Mouse (Mus musculus) liver, postnatal 0 days (tissue): Measurements from ENCODE around the gene 2010111I01Rik. TPM values are rescaled to one million over a fixed set of nuclear protein-coding genes. Genes with fewer than 3 reads are reported as not detected.

Experiments
- ATAC-seq: fragments of 200-750 bp; cut with Nextera tagmentation; 2 replicates; pipeline ENCODE4 v1.8.0; 2017; ENCODE audit warnings: mild to moderate bottlenecking, moderate library complexity
- DNase-seq: peaks from one replicate; pipeline ENCODE4 v3.0.0-alpha.2; 2016
- H3K27ac ChIP-seq: fragments of 300-500 bp; sonication (generic); 2 replicates; pipeline ENCODE4 v1.5.1; 2014; ENCODE audit warnings: antibody characterized with exemption, moderate library complexity, mild to moderate bottlenecking, low read depth
- H3K27me3 ChIP-seq: fragments of 300-500 bp; sonication (generic); 2 replicates; pipeline ENCODE4 v1.6.1; 2014; ENCODE audit warnings: low read length, control low read depth, mixed read lengths; ENCODE audit not compliant: insufficient read depth
- H3K36me3 ChIP-seq: fragments of 300-500 bp; sonication (generic); replicated peaks from 2 replicates; pipeline ENCODE4 v1.6.1; 2014; ENCODE audit warnings: mild to moderate bottlenecking, control low read depth, low read length, moderate library complexity, mixed read lengths; ENCODE audit not compliant: insufficient read depth
- H3K4me1 ChIP-seq: fragments of 300-500 bp; sonication (generic); 2 replicates; pipeline ENCODE4 v1.6.1; 2014; ENCODE audit warnings: antibody characterized with exemption, mild to moderate bottlenecking, control low read depth; ENCODE audit not compliant: insufficient read depth
- H3K4me2 ChIP-seq: fragments of 300-500 bp; sonication (generic); 2 replicates; pipeline ENCODE4 v1.6.1; 2014; ENCODE audit warnings: low read depth, mild to moderate bottlenecking, low read length, moderate library complexity, mixed read lengths
- H3K4me3 ChIP-seq: fragments of 300-500 bp; sonication (generic); 2 replicates; pipeline ENCODE4 v1.5.1; 2014; ENCODE audit warnings: low read depth, low read length
- H3K9ac ChIP-seq: fragments of 300-500 bp; sonication (generic); replicated peaks from 2 replicates; pipeline ENCODE4 v1.6.1; 2014; ENCODE audit warnings: mild to moderate bottlenecking, moderate library complexity
- H3K9me3 ChIP-seq: fragments of 300-500 bp; sonication (generic); 2 replicates; pipeline ENCODE4 v1.6.1; 2016; ENCODE audit warnings: mild to moderate bottlenecking, control low read depth, low read length, mixed read lengths
- CTCF ChIP-seq: sonication (generic); IDR thresholded peaks from 2 replicates; pipeline ENCODE4 v1.5.1; 2016; ENCODE audit warnings: antibody characterized with exemption, low read depth
- EP300 ChIP-seq: IDR thresholded peaks from 2 replicates; pipeline ENCODE4 v1.6.1; 2016; ENCODE audit warnings: antibody characterized with exemption, low read depth, mild to moderate bottlenecking
- WGBS: fragments of 180-500 bp; shearing (Covaris S2); extraction: QIAGEN DNeasy Blood & Tissue Kit; methylation state at CpG from one replicate; pipeline ENCODE4 v1.1.7; 2014; ENCODE audit not compliant: insufficient replicate concordance; 5-methylcytosine and 5-hydroxymethylcytosine counted together
- polyA plus RNA-seq: library from polyadenylated mRNA; unstranded; fragments of >200 nt; fragmentation: Nextera tagmentation; extraction: Ambion mirVana; gene quantifications from 2 replicates; pipeline ENCODE4 v1.2.1, GENCODE M21; 2015

The 2010111I01Rik gene
- polyA plus RNA-seq, 1 experiment from 2014 or later = 22.9 TPM

DNA sequence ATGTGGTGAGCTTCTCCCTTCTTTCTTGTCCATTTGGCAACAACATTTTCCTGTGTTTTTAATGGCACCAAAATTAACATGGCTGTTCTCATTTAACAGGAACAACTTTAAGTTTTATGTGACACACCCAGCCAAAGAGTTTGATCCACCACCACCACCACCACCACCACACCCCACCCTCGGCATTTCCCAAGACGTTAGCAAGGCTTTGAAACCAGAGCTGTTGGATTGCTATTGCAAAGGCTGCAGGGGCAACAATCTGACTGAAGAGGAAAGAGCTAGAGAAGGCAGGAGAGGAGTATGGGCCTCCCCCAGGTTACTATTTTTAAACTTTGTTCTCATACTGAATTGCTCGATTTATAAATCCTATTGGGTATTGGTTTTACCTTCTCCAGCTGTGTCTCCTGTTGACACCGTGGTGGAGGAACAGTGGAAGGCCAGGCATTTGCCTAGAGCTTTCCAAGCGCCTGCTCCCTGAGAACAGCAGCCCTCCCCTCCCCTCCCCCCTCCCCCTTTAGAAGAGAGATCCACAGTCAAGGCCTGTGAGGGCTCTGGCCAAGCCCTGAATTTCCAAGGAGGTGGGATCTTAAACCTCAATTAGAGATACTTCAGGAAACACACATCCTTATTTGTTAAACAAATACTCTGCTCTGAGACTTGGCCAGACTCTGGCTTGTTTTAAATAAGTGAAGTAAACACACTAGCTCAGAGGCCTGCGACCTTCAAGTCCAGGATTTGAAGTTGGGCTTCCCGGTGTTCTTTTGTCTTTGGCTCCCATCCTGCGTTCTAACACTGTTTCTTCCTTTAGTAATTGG, 129.8 kb downstream of the 2010111I01Rik start:
- Histone ChIP-seq H3K9me3 (no peaks in the 10 kb centered on the region), H3K4me3 (no peak overlapping the region), H3K27me3 (no peaks in the 10 kb centered on the region), H3K27ac (no peak overlapping the region), H3K36me3 (no peaks in the 10 kb centered on the region), H3K4me1 (peaks cover 17% of the 10 kb centered on the region), H3K4me2 (no peak overlapping the region), H3K9ac (no peak overlapping the region)
- 48% methylated on average over 8 of the region's 8 CpGs for WGBS
- ATAC-seq = no peak
- DNase-seq = no peak
- TF ChIP-seq CTCF = no peak
- TF ChIP-seq EP300 = no peak

DNA sequence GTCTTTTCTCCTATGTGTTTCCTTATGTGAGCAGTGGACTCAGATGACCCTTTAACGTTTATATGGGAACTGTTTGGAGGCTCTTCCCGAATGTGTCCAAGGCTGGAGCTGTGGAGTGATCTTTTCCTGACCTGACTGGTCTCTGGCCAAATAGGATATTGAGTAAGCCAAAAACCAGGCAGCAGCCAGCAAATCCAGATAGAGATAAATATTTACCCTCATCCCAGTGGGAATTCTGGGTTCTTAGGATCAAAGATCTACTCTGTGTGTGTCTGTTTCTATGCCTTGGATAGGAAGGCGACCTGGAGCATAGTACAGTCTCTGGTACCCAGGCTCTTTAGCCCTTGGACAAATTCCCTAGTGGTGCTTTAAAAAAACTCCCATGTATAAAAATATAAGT, 132.1 kb downstream of the 2010111I01Rik start:
- Histone ChIP-seq H3K27ac (peak overlapping the region; percentile 44), H3K4me1 (peaks cover 17% of the 10 kb centered on the region), H3K27me3 (no peaks in the 10 kb centered on the region), H3K4me2 (peak overlapping the region; percentile 14; the same call in 1 of the 2 replicates), H3K9me3 (no peaks in the 10 kb centered on the region), H3K4me3 (no peak overlapping the region), H3K36me3 (no peaks in the 10 kb centered on the region), H3K9ac (no peak overlapping the region)
- 52% methylated on average over 3 of the region's 3 CpGs for WGBS
- peak; percentile 40 for DNase-seq
- peak; percentile 91 for ATAC-seq
- TF ChIP-seq EP300 = peak; percentile 57; the same call in 1 of the 2 replicates
- no peak for TF ChIP-seq CTCF

GRCm38 (mm10) chr13:63097440-63097930, 132.8 kb downstream of the 2010111I01Rik start:
- H3K9me3 ChIP-seq = no peaks in the 10 kb centered on the region
- no peak for DNase-seq
- 74% methylated on average over 8 of the region's 8 CpGs for WGBS
- ATAC-seq = no peak
- H3K9ac ChIP-seq = no peak overlapping the region
- H3K36me3 ChIP-seq = no peaks in the 10 kb centered on the region
- peak overlapping the region; percentile 14; the same call in 1 of the 2 replicates for H3K4me2 ChIP-seq
- peaks cover 17% of the 10 kb centered on the region for H3K4me1 ChIP-seq
- peak overlapping the region; percentile 44 for H3K27ac ChIP-seq
- no peak for TF ChIP-seq CTCF
- TF ChIP-seq EP300 = no peak
- H3K27me3 ChIP-seq = no peaks in the 10 kb centered on the region
- no peak overlapping the region for H3K4me3 ChIP-seq

DNA sequence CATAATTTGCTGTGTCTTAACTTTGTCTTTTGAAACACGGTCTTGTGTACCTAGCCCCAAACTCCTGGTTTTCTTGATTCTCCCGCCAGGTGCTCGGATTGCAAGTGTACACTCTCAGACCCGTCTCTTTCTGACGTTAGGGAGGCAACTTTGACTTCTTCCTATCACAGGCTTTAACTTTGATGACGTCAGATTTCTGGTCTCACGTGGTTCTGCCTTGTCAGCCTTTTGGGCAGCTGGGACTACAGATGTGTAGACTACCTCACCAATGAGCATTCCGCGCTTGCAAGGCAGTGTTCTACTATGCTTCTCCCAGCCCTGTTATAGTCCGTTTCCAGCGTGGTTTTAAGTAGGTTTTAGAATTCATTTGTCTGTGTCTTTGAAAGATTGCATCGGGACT, 137.1 kb downstream of the 2010111I01Rik start:
- Histone ChIP-seq H3K4me1 (0 out of 2 replicates have a peak, but pooled peaks cover 4% of the 10 kb centered on the region), H3K36me3 (no peaks in the 10 kb centered on the region), H3K9ac (no peak overlapping the region), H3K4me3 (no peak overlapping the region), H3K27me3 (no peaks in the 10 kb centered on the region), H3K9me3 (no peaks in the 10 kb centered on the region), H3K4me2 (no peak overlapping the region), H3K27ac (no peak overlapping the region)
- ATAC-seq = no peak
- 77% methylated on average over 12 of the region's 12 CpGs for WGBS
- no peak for DNase-seq
- no peak for TF ChIP-seq CTCF
- no peak for TF ChIP-seq EP300

- Histone ChIP-seq H3K36me3 (no peaks in the 10 kb centered on the region), H3K4me2 (no peak overlapping the region), H3K27ac (no peak overlapping the region), H3K9me3 (no peaks in the 10 kb centered on the region), H3K27me3 (no peaks in the 10 kb centered on the region), H3K4me3 (no peak overlapping the region), H3K9ac (no peak overlapping the region), H3K4me1 (0 out of 2 replicates have a peak, but pooled peaks cover 2% of the 10 kb centered on the region)
- TF ChIP-seq EP300 (no peak), CTCF (no peak)
- ATAC-seq = no peak
- 65% methylated on average over 8 of the region's 8 CpGs for WGBS
- no peak for DNase-seq
These were observed 138.3 kb downstream of the 2010111I01Rik start for GRCm38 (mm10) chr13:63102848-63103585.

DNA sequence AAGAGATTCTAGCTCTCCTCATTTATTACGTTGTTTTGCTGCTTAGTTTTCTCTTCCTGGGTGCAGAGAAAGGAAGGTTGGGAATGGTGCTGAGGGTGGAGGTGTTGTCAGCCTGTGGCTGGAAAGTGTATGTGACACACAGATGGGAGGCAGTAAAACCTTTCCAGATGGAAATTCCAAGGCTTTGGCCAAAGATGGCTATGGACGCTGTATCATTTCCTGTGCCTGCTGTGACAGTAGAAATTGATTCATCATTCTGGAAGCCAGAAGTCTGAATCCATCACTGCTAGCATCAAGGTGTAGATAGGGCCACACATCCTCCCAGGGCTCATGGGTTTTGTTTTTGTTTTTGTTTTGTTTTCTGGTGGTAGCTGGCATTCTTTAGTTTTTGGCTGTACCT, 141.9 kb downstream of the 2010111I01Rik start:
- Histone ChIP-seq H3K36me3 (no peaks in the 10 kb centered on the region), H3K4me3 (no peak overlapping the region), H3K27me3 (no peaks in the 10 kb centered on the region), H3K4me2 (no peak overlapping the region), H3K9ac (no peak overlapping the region), H3K9me3 (no peaks in the 10 kb centered on the region), H3K27ac (no peak overlapping the region), H3K4me1 (0 out of 2 replicates have a peak, but pooled peaks cover 4% of the 10 kb centered on the region)
- ATAC-seq (no peak), DNase-seq (no peak)
- no peak for TF ChIP-seq CTCF
- no peak for TF ChIP-seq EP300
- 81% methylated on average over 2 of the region's 2 CpGs for WGBS
